Mouse (Mus musculus) megakaryocyte, adult 5-6 weeks (primary cell): ENCODE results near the gene Gprc5c. TPM values are rescaled to one million over a fixed set of nuclear protein-coding genes. Genes with fewer than 3 reads are reported as not detected.
"Not testable (repeated sequence)": the region's sequence is repeated elsewhere in the genome, so short reads cannot be mapped to it uniquely, and the experiment has no call there.

Experiments
- ATAC-seq: 2 replicates; pipeline ENCODE4 v1.8.0; 2016; ENCODE audit warnings: mild to moderate bottlenecking, inconsistent platforms; ENCODE audit not compliant: poor library complexity, severe bottlenecking
- total RNA-seq, 2 experiments: library from RNA; stranded (forward) in 1 of 2; stranded (reverse) in 1 of 2; fragments of 153-499, 151-499 nt in 1 of 2; fragments of 221-1000, 200-1000 nt in 1 of 2; gene quantifications; 2 replicates each; pipeline versions ENCODE4 v1.2.3 to v1.2.4; 2015 to 2017

Gene Gprc5c
- total RNA-seq, 2 experiments from 2014 or later = 0.04 to 0.37 TPM

GRCm38 (mm10) chr11:114903224-114903623 is 52.3 kb downstream of the Gprc5c start:
- peak; percentile 59 for ATAC-seq

GRCm38 (mm10) chr11:114907567-114907966 is 56.6 kb downstream of the Gprc5c start:
- ATAC-seq = peak; percentile 88

- peak; percentile 20 for ATAC-seq
These were observed 57.1 kb downstream of the Gprc5c start for GRCm38 (mm10) chr11:114908086-114908485.

GRCm38 (mm10) chr11:114909538-114909937 is 58.6 kb downstream of the Gprc5c start:
- ATAC-seq = not testable (repeated sequence)

DNA sequence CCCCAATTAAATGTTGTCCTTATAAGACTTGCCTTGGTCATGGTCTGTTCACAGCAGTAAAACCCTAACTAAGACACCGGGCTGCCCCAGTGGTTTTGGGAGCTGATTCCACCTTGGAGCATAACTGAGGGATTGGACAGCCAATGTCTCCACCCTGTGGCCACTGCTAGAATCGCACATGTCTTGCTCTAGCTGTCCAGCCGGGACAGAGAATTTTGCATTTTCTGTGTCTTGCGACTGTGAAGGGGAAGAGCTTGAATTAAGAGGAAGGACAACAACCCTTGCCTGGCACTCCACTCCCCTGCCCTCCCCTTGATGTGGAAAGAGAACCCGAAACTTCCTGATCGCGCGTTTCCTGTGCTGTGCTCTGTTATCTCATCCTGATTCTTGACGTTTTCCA is 61.9 kb downstream of the Gprc5c start:
- peak; percentile 76 for ATAC-seq

- ATAC-seq = 0 out of 2 replicates have a peak, but pooled peaks have one; percentile 20
These were observed 64.0 kb downstream of the Gprc5c start for GRCm38 (mm10) chr11:114914978-114915377.

DNA sequence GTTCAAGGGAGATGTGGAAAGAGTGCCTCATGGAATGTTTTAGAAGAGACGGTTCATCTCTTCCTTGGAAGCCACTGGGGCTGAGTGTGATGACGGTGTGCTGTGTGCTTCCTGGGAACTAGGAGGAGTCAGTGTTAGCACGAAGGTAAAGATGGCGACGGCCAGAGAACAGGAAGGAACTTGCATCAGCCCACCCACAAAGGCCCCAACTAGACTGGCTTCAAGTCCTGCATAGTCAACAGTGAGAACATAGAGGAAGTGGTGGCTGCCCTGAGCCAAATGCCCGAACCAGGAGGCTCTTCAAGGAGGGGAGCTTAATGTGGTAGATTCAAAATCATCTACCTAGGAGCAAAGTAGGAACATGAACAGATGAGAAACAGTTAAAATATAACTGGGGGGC is 66.2 kb downstream of the Gprc5c start:
- ATAC-seq = peak; percentile 83

Other genes starting within 250 kb of the Gprc5c start
- gene Rpl38, start 182.6 kb upstream of the Gprc5c start, total RNA-seq (2015) = 716 and 867 TPM in 2 replicates
- gene Rpl38, start 182.6 kb upstream of the Gprc5c start, total RNA-seq (2017) = 2,870 and 3,242 TPM in 2 replicates
- 0.27 and 0.40 TPM in 2 replicates for gene Ttyh2, start 175.7 kb upstream of the Gprc5c start, total RNA-seq (2015)
- 0.73 and 0.88 TPM in 2 replicates for gene Ttyh2, start 175.7 kb upstream of the Gprc5c start, total RNA-seq (2017)
- gene Dnaic2, start 123.7 kb upstream of the Gprc5c start, total RNA-seq (2015) = not detected in 2 replicates
- not detected in 2 replicates for gene Dnaic2, start 123.7 kb upstream of the Gprc5c start, total RNA-seq (2017)
- gene Kif19a, start 85.8 kb upstream of the Gprc5c start, total RNA-seq (2015) = 0.16 and 0.27 TPM in 2 replicates
- 0.11 and 0.69 TPM in 2 replicates for gene Kif19a, start 85.8 kb upstream of the Gprc5c start, total RNA-seq (2017)
- gene Btbd17, start 55.2 kb upstream of the Gprc5c start, total RNA-seq (2015) = not detected in 2 replicates
- gene Btbd17, start 55.2 kb upstream of the Gprc5c start, total RNA-seq (2017) = not detected in 2 replicates
- gene Gpr142, start 52.2 kb upstream of the Gprc5c start, total RNA-seq (2015) = not detected in 2 replicates
- not detected in 2 replicates for gene Gpr142, start 52.2 kb upstream of the Gprc5c start, total RNA-seq (2017)
- gene Cd300a, start 38.9 kb downstream of the Gprc5c start, total RNA-seq (2015) = 38.1 and 38.5 TPM in 2 replicates
- 71.1 and 83.8 TPM in 2 replicates for gene Cd300a, start 38.9 kb downstream of the Gprc5c start, total RNA-seq (2017)
- 107 TPM in 2 replicates for gene Cd300lb, start 83.2 kb downstream of the Gprc5c start, total RNA-seq (2015)
- gene Cd300lb, start 83.2 kb downstream of the Gprc5c start, total RNA-seq (2017) = 82.9 and 97.3 TPM in 2 replicates
- 8.6 and 13.3 TPM in 2 replicates for gene Cd300c, start 118.0 kb downstream of the Gprc5c start, total RNA-seq (2015)
- gene Cd300c, start 118.0 kb downstream of the Gprc5c start, total RNA-seq (2017) = 1.3 and 3.1 TPM in 2 replicates
- 28.7 and 33.7 TPM in 2 replicates for gene Cd300ld, start 138.8 kb downstream of the Gprc5c start, total RNA-seq (2015)
- 28.9 and 30.5 TPM in 2 replicates for gene Cd300ld, start 138.8 kb downstream of the Gprc5c start, total RNA-seq (2017)
- gene Cd300c2, start 150.7 kb downstream of the Gprc5c start, total RNA-seq (2015) = 30.8 and 36.3 TPM in 2 replicates
- 23.7 and 26.5 TPM in 2 replicates for gene Cd300c2, start 150.7 kb downstream of the Gprc5c start, total RNA-seq (2017)
- gene Cd300ld2, start 165.0 kb downstream of the Gprc5c start, total RNA-seq (2015) = not detected in 2 replicates
- gene Cd300ld2, start 165.0 kb downstream of the Gprc5c start, total RNA-seq (2017) = not detected in 2 replicates
- gene Cd300ld4, start 175.9 kb downstream of the Gprc5c start, total RNA-seq (2015) = 2.2 TPM in 1 of 2 replicates, not detected in the other
- not detected in 2 replicates for gene Cd300ld4, start 175.9 kb downstream of the Gprc5c start, total RNA-seq (2017)
- gene Cd300ld5, start 186.6 kb downstream of the Gprc5c start, total RNA-seq (2015) = 1.1 TPM in 1 of 2 replicates, not detected in the other
- gene Cd300ld5, start 186.6 kb downstream of the Gprc5c start, total RNA-seq (2017) = not detected in 2 replicates
- 23.8 and 26.2 TPM in 2 replicates for gene Cd300ld3, start 197.3 kb downstream of the Gprc5c start, total RNA-seq (2015)
- gene Cd300ld3, start 197.3 kb downstream of the Gprc5c start, total RNA-seq (2017) = 6.7 and 7.6 TPM in 2 replicates
- gene Cd300e, start 211.0 kb downstream of the Gprc5c start, total RNA-seq (2015) = 1.7 and 2.6 TPM in 2 replicates
- gene Cd300e, start 211.0 kb downstream of the Gprc5c start, total RNA-seq (2017) = 0.61 and 1.7 TPM in 2 replicates
- 4.8 and 6.2 TPM in 2 replicates for gene Rab37, start 240.3 kb downstream of the Gprc5c start, total RNA-seq (2015)
- 8.9 and 15.0 TPM in 2 replicates for gene Rab37, start 240.3 kb downstream of the Gprc5c start, total RNA-seq (2017)